Mouse (Mus musculus): Measurements from ENCODE around the gene Asic2. TPM values are rescaled to one million over a fixed set of nuclear protein-coding genes. Genes with fewer than 3 reads are reported as not detected.
A peak's percentile ranks its signal among the peaks of the same experiment; 100 is the strongest.

The Asic2 gene
- polyA plus RNA-seq, 1 experiment from 2014 or later: 1.6 TPM

- Histone ChIP-seq H3K27me3 (ENCODE audit: control insufficient read depth, insufficient read depth, low read length) (no peaks in the 10 kb centered on the region), H3K36me3 (ENCODE audit: control insufficient read depth, insufficient read depth, low read length) (no peaks in the 10 kb centered on the region), H3K4me2 (no peak overlapping the region), H3K4me3 (ENCODE audit: low read depth, low read length) (no peak overlapping the region), H3K9me3 (ENCODE audit: control insufficient read depth, low read length) (no peaks in the 10 kb centered on the region), H3K4me1 (ENCODE audit: control insufficient read depth, insufficient read depth, low read length) (no peaks in the 10 kb centered on the region; the same call in 1 of the 2 replicates), H3K9ac (ENCODE audit: low read length) (no peak overlapping the region), H3K27ac (ENCODE audit: low read depth, low read length) (no peak overlapping the region)
- ATAC-seq (ENCODE audit: low FRiP score) (no peak), DNase-seq (ENCODE audit: low spot score, missing footprints) (peak; percentile 57)
- 87% methylated on average over 4 of the region's 4 CpGs for WGBS
Observed at GRCm38 (mm10) chr11:81521881-81522280, 446.4 kb downstream of the Asic2 start.

- ATAC-seq (ENCODE audit: low FRiP score): no peak
- Histone ChIP-seq H3K4me3 (ENCODE audit: low read depth, low read length) (no peak overlapping the region), H3K27me3 (ENCODE audit: control insufficient read depth, insufficient read depth, low read length) (no peaks in the 10 kb centered on the region), H3K9ac (ENCODE audit: low read length) (no peak overlapping the region), H3K9me3 (ENCODE audit: control insufficient read depth, low read length) (no peaks in the 10 kb centered on the region), H3K4me2 (no peak overlapping the region), H3K4me1 (ENCODE audit: control insufficient read depth, insufficient read depth, low read length) (no peaks in the 10 kb centered on the region; the same call in 1 of the 2 replicates), H3K36me3 (ENCODE audit: control insufficient read depth, insufficient read depth, low read length) (no peaks in the 10 kb centered on the region), H3K27ac (ENCODE audit: low read depth, low read length) (no peak overlapping the region)
- DNase-seq (ENCODE audit: low spot score, missing footprints): peak; percentile 61
- 53% methylated on average over 14 of the region's 14 CpGs for WGBS
Observed at GRCm38 (mm10) chr11:81518001-81518955, 450.0 kb downstream of the Asic2 start.

GRCm38 (mm10) chr11:81515754-81516153, 452.5 kb downstream of the Asic2 start:
- no peak for ATAC-seq (ENCODE audit: low FRiP score)
- WGBS: 75% methylated on average over 3 of the region's 3 CpGs

DNA sequence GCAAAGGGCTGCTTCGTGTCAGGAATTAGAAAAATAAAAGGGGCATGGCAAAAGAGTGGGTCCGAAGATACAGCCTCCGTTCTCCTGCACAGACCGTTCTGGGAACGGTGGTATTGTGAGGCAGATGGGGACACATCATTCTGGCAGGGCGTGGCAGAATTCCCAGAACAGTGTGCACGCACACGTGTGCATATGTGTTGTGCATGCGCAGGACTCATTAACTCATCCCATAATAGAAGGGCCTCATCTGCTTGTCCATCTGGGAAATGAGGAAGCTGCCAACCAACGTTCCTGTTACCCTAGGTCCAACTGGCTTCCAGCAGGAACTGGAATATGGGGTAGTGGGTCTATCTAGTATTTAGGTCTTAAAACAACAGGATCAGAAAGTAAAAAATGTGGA, 455.8 kb downstream of the Asic2 start:
- peak; percentile 8 for DNase-seq (ENCODE audit: low spot score, missing footprints)

More at GRCm38 (mm10) chr11:81515754-81516153, 452.5 kb downstream of the Asic2 start:
- no peaks in the 10 kb centered on the region for H3K9me3 ChIP-seq (ENCODE audit: control insufficient read depth, low read length)
- no peak overlapping the region for H3K4me3 ChIP-seq (ENCODE audit: low read depth, low read length)
- H3K27me3 ChIP-seq (ENCODE audit: control insufficient read depth, insufficient read depth, low read length): no peaks in the 10 kb centered on the region
- H3K27ac ChIP-seq (ENCODE audit: low read depth, low read length): no peak overlapping the region
- DNase-seq (ENCODE audit: low spot score, missing footprints): peak; percentile 17
- no peak overlapping the region for H3K4me2 ChIP-seq
- H3K36me3 ChIP-seq (ENCODE audit: control insufficient read depth, insufficient read depth, low read length): no peaks in the 10 kb centered on the region
- H3K4me1 ChIP-seq (ENCODE audit: control insufficient read depth, insufficient read depth, low read length): no peaks in the 10 kb centered on the region
- no peak overlapping the region for H3K9ac ChIP-seq (ENCODE audit: low read length)

DNA sequence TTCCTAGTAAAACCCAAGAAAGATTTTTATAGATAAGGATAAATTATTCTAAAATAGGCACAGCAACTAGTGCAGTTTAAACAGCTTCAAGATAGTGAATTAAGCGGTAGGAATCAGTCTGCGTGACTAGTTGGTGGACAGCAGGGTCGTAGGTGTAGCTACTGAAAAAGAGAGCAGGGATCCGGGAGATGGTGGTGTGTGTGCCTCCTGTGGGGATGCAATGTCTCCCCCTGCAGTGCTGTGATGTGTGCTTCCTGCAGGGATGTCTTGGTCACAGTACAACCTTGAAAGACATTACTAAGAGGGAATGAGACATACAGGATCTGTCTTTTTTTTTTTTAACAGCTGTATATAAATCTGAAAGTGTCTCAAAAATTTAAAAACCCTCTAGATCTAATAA, 456.9 kb downstream of the Asic2 start:
- H3K4me1 ChIP-seq (ENCODE audit: control insufficient read depth, insufficient read depth, low read length): no peaks in the 10 kb centered on the region
- no peak overlapping the region for H3K4me3 ChIP-seq (ENCODE audit: low read depth, low read length)
- no peaks in the 10 kb centered on the region for H3K27me3 ChIP-seq (ENCODE audit: control insufficient read depth, insufficient read depth, low read length)
- DNase-seq (ENCODE audit: low spot score, missing footprints) (peak; percentile 70), ATAC-seq (ENCODE audit: low FRiP score) (no peak)
- H3K27ac ChIP-seq (ENCODE audit: low read depth, low read length): no peak overlapping the region
- no peaks in the 10 kb centered on the region for H3K9me3 ChIP-seq (ENCODE audit: control insufficient read depth, low read length)
- no peak overlapping the region for H3K9ac ChIP-seq (ENCODE audit: low read length)
- H3K4me2 ChIP-seq: no peak overlapping the region
- 75% methylated on average over 4 of the region's 4 CpGs for WGBS
- H3K36me3 ChIP-seq (ENCODE audit: control insufficient read depth, insufficient read depth, low read length): no peaks in the 10 kb centered on the region

More for the DNA sequence above, 455.8 kb downstream of the Asic2 start:
- H3K9ac ChIP-seq (ENCODE audit: low read length): no peak overlapping the region
- H3K27me3 ChIP-seq (ENCODE audit: control insufficient read depth, insufficient read depth, low read length): no peaks in the 10 kb centered on the region
- H3K9me3 ChIP-seq (ENCODE audit: control insufficient read depth, low read length): no peaks in the 10 kb centered on the region
- ATAC-seq (ENCODE audit: low FRiP score): no peak
- H3K36me3 ChIP-seq (ENCODE audit: control insufficient read depth, insufficient read depth, low read length): no peaks in the 10 kb centered on the region
- no peak overlapping the region for H3K4me3 ChIP-seq (ENCODE audit: low read depth, low read length)
- no peak overlapping the region for H3K4me2 ChIP-seq
- H3K4me1 ChIP-seq (ENCODE audit: control insufficient read depth, insufficient read depth, low read length): no peaks in the 10 kb centered on the region
- 84% methylated on average over 10 of the region's 10 CpGs for WGBS
- no peak overlapping the region for H3K27ac ChIP-seq (ENCODE audit: low read depth, low read length)

GRCm38 (mm10) chr11:81508385-81509233, 459.6 kb downstream of the Asic2 start:
- WGBS: 72% methylated on average over 8 of the region's 8 CpGs

DNA sequence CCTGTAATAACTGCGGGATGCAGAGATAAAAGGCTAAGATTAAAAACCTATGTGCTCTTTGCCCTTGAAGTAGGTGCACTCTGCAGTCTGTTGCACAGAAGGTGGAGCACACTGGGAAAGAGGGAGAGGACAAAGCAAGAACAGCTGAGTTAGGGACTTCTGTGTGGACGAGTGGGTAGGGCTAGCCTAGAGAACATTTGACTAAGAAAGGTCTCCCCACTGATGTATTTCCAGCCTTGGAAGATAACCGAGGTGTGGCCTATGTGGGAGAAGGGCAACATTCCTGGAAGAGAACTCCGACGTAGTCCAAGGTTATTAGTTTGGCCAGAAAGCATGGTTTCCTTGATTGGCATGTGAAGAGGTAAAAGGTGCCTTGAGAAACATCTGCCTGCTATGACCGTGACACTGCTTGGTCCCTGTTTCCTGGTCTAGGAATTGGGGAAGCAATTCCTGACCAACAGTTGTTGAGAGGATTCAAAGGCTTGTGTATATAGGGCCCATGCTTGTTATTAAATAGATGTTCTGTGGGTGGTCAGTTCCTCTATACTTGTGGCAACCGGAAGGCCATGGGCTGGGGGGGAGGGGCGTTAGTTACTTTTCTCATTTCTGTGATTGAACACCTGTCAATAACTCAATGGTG, 463.3 kb downstream of the Asic2 start:
- H3K9ac ChIP-seq (ENCODE audit: low read length): no peak overlapping the region
- H3K27ac ChIP-seq (ENCODE audit: low read depth, low read length): no peak overlapping the region
- no peak overlapping the region for H3K4me2 ChIP-seq
- H3K27me3 ChIP-seq (ENCODE audit: control insufficient read depth, insufficient read depth, low read length): no peaks in the 10 kb centered on the region
- DNase-seq (ENCODE audit: low spot score, missing footprints): peak; percentile 56
- peaks cover 15% of the 10 kb centered on the region; the same call in 1 of the 2 replicates for H3K4me1 ChIP-seq (ENCODE audit: control insufficient read depth, insufficient read depth, low read length)
- no peak for ATAC-seq (ENCODE audit: low FRiP score)
- WGBS: 88% methylated on average over 8 of the region's 8 CpGs
- no peaks in the 10 kb centered on the region for H3K9me3 ChIP-seq (ENCODE audit: control insufficient read depth, low read length)
- no peak overlapping the region for H3K4me3 ChIP-seq (ENCODE audit: low read depth, low read length)
- H3K36me3 ChIP-seq (ENCODE audit: control insufficient read depth, insufficient read depth, low read length): no peaks in the 10 kb centered on the region

More at GRCm38 (mm10) chr11:81508385-81509233, 459.6 kb downstream of the Asic2 start:
- H3K9ac ChIP-seq (ENCODE audit: low read length): no peak overlapping the region
- H3K4me2 ChIP-seq: no peak overlapping the region
- DNase-seq (ENCODE audit: low spot score, missing footprints) (peak; percentile 81), ATAC-seq (ENCODE audit: low FRiP score) (no peak)
- no peaks in the 10 kb centered on the region for H3K4me1 ChIP-seq (ENCODE audit: control insufficient read depth, insufficient read depth, low read length)
- H3K4me3 ChIP-seq (ENCODE audit: low read depth, low read length): no peak overlapping the region
- no peaks in the 10 kb centered on the region for H3K36me3 ChIP-seq (ENCODE audit: control insufficient read depth, insufficient read depth, low read length)
- no peaks in the 10 kb centered on the region for H3K27me3 ChIP-seq (ENCODE audit: control insufficient read depth, insufficient read depth, low read length)
- H3K27ac ChIP-seq (ENCODE audit: low read depth, low read length): no peak overlapping the region
- H3K9me3 ChIP-seq (ENCODE audit: control insufficient read depth, low read length): no peaks in the 10 kb centered on the region

DNA sequence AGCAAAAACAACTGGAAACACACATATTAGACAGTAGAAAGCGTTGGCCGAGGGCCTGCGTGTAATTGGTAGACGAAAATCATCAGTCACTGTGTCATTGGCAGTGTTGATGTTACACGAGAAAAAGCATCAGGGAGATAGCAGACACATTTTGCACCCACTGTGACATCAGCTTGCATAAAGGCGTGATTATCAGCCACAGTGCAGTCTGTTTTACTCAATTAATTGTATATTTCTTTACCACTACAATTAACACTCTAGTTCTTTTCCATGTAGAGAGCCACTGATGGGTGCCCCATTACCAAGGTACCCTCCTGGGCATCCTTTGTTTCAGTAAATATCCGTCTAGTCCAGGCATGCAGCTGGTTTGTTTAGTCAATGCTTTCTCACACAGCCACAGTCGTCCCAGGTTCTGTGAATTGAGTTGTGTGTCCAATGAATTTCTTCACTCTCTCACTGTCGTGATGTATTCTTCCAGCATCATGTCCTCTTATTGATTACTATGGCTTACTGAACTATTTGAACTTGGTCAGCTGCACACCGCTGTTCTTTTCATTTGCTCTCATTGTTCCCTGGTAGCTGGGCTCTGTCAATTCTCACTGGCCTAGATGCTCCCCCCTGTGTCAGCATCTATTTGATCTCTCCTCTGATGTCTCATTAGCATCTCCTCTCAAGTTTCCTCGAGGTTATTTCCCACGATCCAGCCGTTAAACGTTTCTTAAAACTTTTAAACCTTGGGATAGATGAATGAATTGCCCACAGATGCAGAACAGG, 466.6 kb downstream of the Asic2 start:
- Histone ChIP-seq H3K9ac (ENCODE audit: low read length) (no peak overlapping the region), H3K4me3 (ENCODE audit: low read depth, low read length) (no peak overlapping the region), H3K27ac (ENCODE audit: low read depth, low read length) (0 out of 2 replicates have a peak overlapping the region, but pooled peaks have one; percentile 4), H3K9me3 (ENCODE audit: control insufficient read depth, low read length) (no peaks in the 10 kb centered on the region), H3K36me3 (ENCODE audit: control insufficient read depth, insufficient read depth, low read length) (no peaks in the 10 kb centered on the region), H3K4me1 (ENCODE audit: control insufficient read depth, insufficient read depth, low read length) (peaks cover 33% of the 10 kb centered on the region; the same call in 1 of the 2 replicates), H3K27me3 (ENCODE audit: control insufficient read depth, insufficient read depth, low read length) (no peaks in the 10 kb centered on the region), H3K4me2 (no peak overlapping the region; the same call in 1 of the 2 replicates)
- DNase-seq (ENCODE audit: low spot score, missing footprints) (peak; percentile 87), ATAC-seq (ENCODE audit: low FRiP score) (peak; percentile 61; the same call in 1 of the 2 replicates)
- WGBS: 28% methylated on average over 14 of the region's 14 CpGs
